Mouse (Mus musculus) gastrocnemius, adult 2 months (tissue): ENCODE data around the gene Lenep. TPM values are rescaled to one million over a fixed set of nuclear protein-coding genes. Genes with fewer than 3 reads are reported as not detected.

Source experiments
- DNase-seq: peaks from one replicate; pipeline ENCODE4 v3.0.0; 2022
- H3K27ac ChIP-seq: fragments of 200-600 bp; 2 replicates; pipeline ENCODE4 v1.8.1; 2022; ENCODE audit warnings: mild to moderate bottlenecking
- H3K4me3 ChIP-seq: fragments of 200-600 bp; 2 replicates; pipeline ENCODE4 v1.8.1; 2022; ENCODE audit warnings: mild to moderate bottlenecking, moderate library complexity
- CTCF ChIP-seq: fragments of 200-600 bp; IDR thresholded peaks from 2 replicates; pipeline ENCODE4 v1.8.1; 2022; ENCODE audit warnings: antibody characterized with exemption, mild to moderate bottlenecking, moderate library complexity
- intact Hi-C: fragments of 180-260 bp; cut with DNase I; formaldehyde crosslinking; loops from one replicate; pipeline ENCODE4 v1.15.1; 2025
- total RNA-seq, 2 experiments: library from RNA; stranded (reverse); gene quantifications; 2 replicates each; pipeline ENCODE4 v1.2.3; 2021

Lenep gene
- total RNA-seq, 2 experiments from 2014 or later, result 0.41 to 2.1 TPM

DNA sequence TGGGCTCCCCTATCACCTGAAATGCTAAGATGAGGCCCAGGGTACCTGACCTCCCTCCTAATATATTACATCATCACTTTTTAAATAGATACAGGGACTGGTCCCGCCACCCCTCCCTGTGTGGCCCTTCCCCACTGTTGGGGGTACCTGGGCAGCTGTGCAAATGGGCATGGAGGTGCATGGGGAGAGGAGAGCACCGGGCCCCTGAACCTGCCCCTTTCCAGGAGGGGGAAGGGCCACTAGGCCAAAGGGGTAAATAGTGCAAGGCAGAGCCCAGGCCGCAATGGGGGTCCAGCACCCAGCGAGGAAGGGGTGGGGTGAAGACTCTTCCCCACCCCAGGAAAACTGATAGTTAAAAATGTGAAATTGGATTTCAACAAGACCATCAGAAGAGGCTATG lies 24.8 kb downstream of the Lenep start:
- TF ChIP-seq CTCF, result no peak
- H3K4me3 ChIP-seq, result peak overlapping the region; percentile 80

DNA sequence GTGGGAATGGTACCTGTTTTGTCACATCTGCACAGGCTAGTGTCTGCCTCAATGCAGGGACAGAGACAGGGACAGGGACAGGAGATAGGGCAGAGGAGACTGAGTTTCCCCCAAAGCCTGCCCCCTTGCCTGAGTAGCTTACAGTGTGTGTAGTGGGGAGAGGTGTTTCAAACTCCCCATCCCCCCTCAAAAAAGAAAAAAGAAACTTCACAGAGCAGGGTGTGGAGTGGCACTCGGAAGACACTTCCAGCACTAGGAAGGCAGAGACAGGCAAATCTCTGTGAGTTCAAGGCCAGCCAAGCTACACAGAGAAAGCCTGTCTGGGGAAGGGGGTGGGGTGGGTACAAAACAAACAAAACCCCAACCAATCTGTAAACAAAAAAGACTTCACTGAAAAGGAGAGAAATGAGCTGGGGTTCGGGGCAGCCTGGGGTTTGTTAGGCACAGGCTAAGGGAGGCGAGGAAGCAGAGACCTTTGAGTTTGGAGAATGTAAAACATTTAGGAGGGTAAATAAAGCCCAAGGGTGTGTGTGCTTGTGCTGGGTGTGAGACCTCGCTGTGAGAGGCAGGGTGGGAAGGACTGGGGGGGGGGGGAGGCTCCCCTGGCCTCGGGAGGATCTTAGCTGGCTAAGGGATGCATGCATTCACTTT lies 28.9 kb downstream of the Lenep start:
- no peak overlapping the region for H3K27ac ChIP-seq
- no peak overlapping the region for H3K4me3 ChIP-seq
- intact Hi-C loops, result no loop called here
- TF ChIP-seq CTCF, result no peak
- DNase-seq, result no peak

More for the DNA sequence above, 24.8 kb downstream of the Lenep start:
- intact Hi-C loops, result loop anchor here (1.0 kb wide), 1 partner anchor 107 kb away; no protein-coding TSS in a partner anchor
- H3K27ac ChIP-seq, result peak overlapping the region; percentile 84
- no peak for DNase-seq

DNA sequence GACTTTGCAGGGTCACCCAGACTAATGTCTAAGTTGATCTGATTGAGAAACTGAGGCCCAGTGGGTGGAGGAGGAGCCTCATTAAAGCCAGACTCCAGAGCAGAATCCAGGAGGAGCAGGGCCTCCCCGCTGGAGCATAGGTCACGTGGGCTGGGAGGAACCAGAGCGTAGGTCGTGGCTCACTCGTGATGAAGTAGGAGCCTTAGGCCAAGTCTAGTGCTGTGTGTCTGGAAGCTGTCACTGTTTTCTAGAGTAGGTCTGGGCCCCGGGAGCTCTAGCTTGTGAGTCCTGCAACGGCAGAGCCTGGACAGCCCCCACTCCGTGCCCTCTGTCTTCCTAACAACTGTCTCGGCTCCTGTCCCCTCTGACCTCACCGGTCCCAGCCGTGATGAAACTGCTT lies 35.3 kb downstream of the Lenep start:
- Histone ChIP-seq H3K27ac (no peak overlapping the region), H3K4me3 (no peak overlapping the region)
- DNase-seq, result no peak
- intact Hi-C loops, result no loop called here
- no peak for TF ChIP-seq CTCF

DNA sequence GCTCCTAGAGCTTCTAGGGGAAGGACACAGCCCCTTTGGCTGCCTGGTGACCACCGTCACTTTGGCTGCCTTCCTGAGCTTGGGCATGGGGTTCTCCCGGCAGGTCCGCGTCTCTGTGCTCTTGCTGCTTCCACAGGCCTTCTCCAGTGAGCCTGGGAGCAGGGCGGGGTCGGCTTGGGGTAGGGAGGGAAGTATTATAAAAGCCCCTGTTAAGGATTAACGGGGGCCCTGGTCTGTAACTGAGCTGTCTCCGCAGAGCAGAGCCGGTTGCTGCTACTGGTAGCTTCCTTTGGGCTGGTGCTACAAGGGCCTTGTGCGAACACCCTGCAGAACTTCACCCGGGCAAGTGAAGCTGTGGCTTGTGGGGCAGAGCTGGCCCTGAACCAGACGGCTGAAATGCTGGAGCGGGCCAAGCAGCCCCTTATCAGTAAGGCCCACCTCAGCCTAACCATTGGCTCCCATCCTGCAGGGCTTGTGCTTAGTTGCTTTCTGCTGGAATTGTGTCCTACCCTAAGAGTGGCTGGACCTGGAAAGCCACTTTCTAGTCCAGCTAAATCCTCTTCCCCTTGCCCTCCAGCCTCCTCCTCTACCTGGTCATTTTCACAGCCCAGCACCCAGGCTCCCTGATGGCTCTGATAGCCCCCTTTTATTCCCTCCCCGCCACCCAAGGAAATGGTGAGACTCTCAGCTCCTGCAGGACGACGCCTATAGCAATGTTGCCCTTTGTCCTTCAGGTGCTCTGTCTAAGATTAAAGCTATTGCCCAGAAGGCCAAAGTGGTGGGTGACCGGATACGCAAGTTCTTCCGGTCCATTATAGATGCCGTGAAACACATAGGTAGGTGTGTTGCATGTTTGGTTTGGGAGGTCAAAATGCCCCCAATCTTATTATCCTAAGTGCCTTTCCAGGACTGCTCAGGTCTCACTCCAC lies 36.8 kb downstream of the Lenep start:
- intact Hi-C loops, result no loop called here
- no peak for TF ChIP-seq CTCF

DNA sequence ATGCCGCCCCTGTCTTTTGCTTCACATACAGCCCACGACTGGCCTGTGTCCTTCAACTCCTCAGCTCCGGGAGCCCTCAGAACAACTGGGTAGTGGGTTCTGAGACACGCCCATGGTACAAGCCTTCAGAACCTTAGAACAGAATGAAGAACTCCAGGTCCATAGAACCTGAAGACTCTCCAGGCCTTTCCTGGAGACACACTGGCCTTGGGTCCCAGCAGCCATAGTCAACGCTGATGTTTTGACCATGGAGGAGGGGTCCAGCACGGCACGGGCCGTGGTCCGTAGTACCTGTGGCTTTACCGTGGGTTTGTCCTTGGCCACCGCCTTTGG lies 37.5 kb downstream of the Lenep start, which contains the start of gene Dcst1:
TSS of gene Dcst1 (minus strand) at position 101 of the 333 bp plus-strand sequence.
- intact Hi-C loops, result no loop called here
- DNase-seq, result no peak
- Histone ChIP-seq H3K4me3 (no peak within 1 kb of the TSS), H3K27ac (no peak within 1 kb of the TSS)
- TF ChIP-seq CTCF, result no peak

More for the DNA sequence above, 36.8 kb downstream of the Lenep start:
- Histone ChIP-seq H3K4me3 (no peak overlapping the region), H3K27ac (no peak overlapping the region)
- DNase-seq, result no peak

DNA sequence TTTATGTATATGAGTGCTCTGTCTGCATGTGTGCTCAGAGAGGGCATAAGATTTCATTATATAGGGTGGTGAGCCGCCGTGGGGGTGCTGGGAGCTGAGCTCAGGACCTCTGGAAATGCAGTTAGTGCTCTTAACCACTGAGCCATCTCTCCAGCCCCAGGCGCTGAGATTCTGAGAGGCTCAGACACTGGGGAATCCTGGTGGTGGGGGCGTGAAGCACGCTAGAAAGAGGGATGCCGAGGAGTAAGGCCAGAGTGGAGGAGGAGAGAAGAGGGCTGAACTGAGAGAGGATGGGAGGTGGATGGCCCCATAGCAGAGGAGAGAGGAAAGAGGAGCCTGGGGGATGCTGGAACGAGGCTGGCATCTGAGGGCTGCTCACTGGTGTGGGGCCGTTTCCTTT lies 38.0 kb downstream of the Lenep start:
- TF ChIP-seq CTCF, result no peak
- no peak overlapping the region for H3K4me3 ChIP-seq
- intact Hi-C loops, result no loop called here
- no peak for DNase-seq
- no peak overlapping the region for H3K27ac ChIP-seq

DNA sequence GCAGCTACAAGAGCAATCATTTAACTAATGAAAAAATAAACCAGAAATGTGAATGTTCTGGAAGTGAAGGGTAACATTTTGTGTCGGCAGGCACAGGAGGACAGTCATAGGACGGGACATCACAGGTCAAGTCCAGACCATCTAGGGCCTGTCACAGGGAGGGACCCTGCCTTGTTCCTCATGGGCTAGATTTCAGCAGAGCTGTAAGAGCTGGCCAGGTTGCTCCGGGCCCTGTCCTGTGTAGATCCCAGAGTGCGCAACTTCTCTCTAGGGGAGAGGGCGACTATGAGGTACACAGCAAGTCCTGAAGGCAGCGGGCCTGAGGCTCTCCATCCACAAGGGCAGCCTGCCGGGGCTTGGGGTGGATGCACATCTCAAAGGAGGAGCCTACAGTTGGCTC lies 40.9 kb downstream of the Lenep start, which contains the start of gene Dcst2:
TSS of gene Dcst2 (plus strand) at position 301 of the 400 bp plus-strand sequence.
- intact Hi-C loops, result no loop called here
- no peak for TF ChIP-seq CTCF
- Histone ChIP-seq H3K4me3 (no peak within 1 kb of the TSS), H3K27ac (no peak within 1 kb of the TSS)
- no peak for DNase-seq

- intact Hi-C loops, result no loop called here
- Histone ChIP-seq H3K4me3 (no peak overlapping the region), H3K27ac (no peak overlapping the region)
- no peak for DNase-seq
- no peak for TF ChIP-seq CTCF
These were observed 42.4 kb downstream of the Lenep start for GRCm38 (mm10) chr3:89360237-89360636.

GRCm38 (mm10) chr3:89359630-89360029 lies 43.0 kb downstream of the Lenep start:
- no peak overlapping the region for H3K27ac ChIP-seq
- TF ChIP-seq CTCF, result no peak
- DNase-seq, result no peak
- intact Hi-C loops, result no loop called here
- no peak overlapping the region for H3K4me3 ChIP-seq

DNA sequence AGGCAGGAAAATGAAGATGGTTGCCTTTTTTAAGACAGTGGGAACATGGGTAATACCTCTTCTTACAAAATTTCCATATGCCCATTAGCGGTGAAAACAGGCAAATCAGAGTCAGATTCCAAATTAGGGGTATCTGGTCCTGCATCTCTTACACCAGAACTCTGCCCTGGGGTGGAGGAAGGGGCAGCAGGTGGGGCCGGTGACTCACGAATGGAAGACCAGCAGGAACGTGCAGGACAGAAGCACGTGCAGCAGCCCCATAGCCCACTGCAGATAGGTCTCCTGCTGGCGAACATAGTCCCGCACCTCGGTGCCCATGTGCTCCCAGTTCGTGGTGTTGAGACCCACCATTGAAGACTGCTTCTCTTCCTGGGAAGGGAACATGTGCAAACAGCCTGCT lies 46.6 kb downstream of the Lenep start:
- no peak overlapping the region for H3K27ac ChIP-seq
- TF ChIP-seq CTCF, result no peak
- DNase-seq, result no peak
- no peak overlapping the region for H3K4me3 ChIP-seq
- intact Hi-C loops, result no loop called here

- Histone ChIP-seq H3K4me3 (no peak overlapping the region), H3K27ac (peak overlapping the region; percentile 43; the same call in 1 of the 2 replicates)
- no peak for TF ChIP-seq CTCF
- DNase-seq, result no peak
- intact Hi-C loops, result loop anchor here (2.0 kb wide), 2 partner anchors 15 to 39 kb away; no protein-coding TSS in a partner anchor
These were observed 47.1 kb downstream of the Lenep start for GRCm38 (mm10) chr3:89355512-89355902.

- DNase-seq, result peak; percentile 83
- TF ChIP-seq CTCF, result peak; percentile 100
- peak overlapping the region; percentile 43; the same call in 1 of the 2 replicates for H3K27ac ChIP-seq
These were observed 47.6 kb downstream of the Lenep start for GRCm38 (mm10) chr3:89354816-89355511.

DNA sequence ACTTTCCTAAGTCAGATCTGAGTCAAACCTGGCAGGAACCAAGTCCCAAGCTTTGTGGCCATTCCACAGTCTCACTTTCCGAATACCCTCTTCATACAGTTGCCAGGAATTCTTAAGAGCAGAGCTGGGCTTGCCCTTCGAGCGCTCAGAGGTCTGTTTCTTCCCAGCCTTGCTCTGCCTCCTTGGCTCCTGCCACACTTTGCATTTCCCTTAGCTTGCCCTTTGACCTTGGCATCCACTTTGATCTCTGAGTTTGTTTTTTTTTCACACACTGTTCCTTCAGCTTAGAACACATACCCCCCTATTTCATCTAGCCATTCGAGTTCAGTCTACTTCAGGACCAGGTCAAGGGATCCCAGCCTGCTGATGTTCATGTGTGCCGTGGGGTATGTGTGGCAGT lies 51.3 kb downstream of the Lenep start:
- Histone ChIP-seq H3K4me3 (no peak overlapping the region), H3K27ac (no peak overlapping the region)
- intact Hi-C loops, result no loop called here
- TF ChIP-seq CTCF, result no peak
- no peak for DNase-seq

More at GRCm38 (mm10) chr3:89354816-89355511, 47.6 kb downstream of the Lenep start:
- intact Hi-C loops, result loop anchor here (2.0 kb wide), 2 partner anchors 14 to 38 kb away; no protein-coding TSS in a partner anchor
- no peak overlapping the region for H3K4me3 ChIP-seq

Other genes with a start within 250 kb of the Lenep start
- under 1 TPM; 0.31 to 0.43 TPM for gene Hcn3, start 242.6 kb downstream of the Lenep start, total RNA-seq
- 10 to 100 TPM; 16.0 to 21.4 TPM for gene Clk2, start 238.0 kb downstream of the Lenep start, total RNA-seq
- 10 to 100 TPM; 37.7 to 39.0 TPM for gene Scamp3, start 225.3 kb downstream of the Lenep start, total RNA-seq
- 10 to 100 TPM; 15.8 to 17.2 TPM for gene Fam189b, start 219.7 kb downstream of the Lenep start, total RNA-seq
- gene Gba, start 199.9 kb downstream of the Lenep start, total RNA-seq, result 10 to 100 TPM; 17.4 to 19.7 TPM
- 10 to 100 TPM in 1 of 2 experiments, 1 to 10 TPM in 1; 6.4 to 10.2 TPM for gene Thbs3, start 187.6 kb downstream of the Lenep start, total RNA-seq
- 10 to 100 TPM; 40.7 to 51.4 TPM for gene Mtx1, start 175.7 kb downstream of the Lenep start, total RNA-seq
- under 1 TPM; 0.13 to 0.22 TPM for gene Muc1, start 173.7 kb downstream of the Lenep start, total RNA-seq
- 10 to 100 TPM; 62.9 to 79.7 TPM for gene Krtcap2, start 156.8 kb downstream of the Lenep start, total RNA-seq
- gene Trim46, start 156.5 kb downstream of the Lenep start, total RNA-seq, result under 1 TPM; 0.18 to 0.50 TPM
- gene Dpm3, start 143.4 kb downstream of the Lenep start, total RNA-seq, result 10 to 100 TPM; 16.4 to 26.9 TPM
- gene Slc50a1, start 132.2 kb downstream of the Lenep start, total RNA-seq, result 1 to 10 TPM; 8.9 to 9.7 TPM
- 10 to 100 TPM in 1 of 2 experiments, 1 to 10 TPM in 1; 7.9 to 13.1 TPM for gene Efna1, start 121.7 kb downstream of the Lenep start, total RNA-seq
- gene Efna3, start 79.8 kb downstream of the Lenep start, total RNA-seq, result not detected
- gene Efna4, start 64.8 kb downstream of the Lenep start, total RNA-seq, result under 1 TPM; 0.15 to 0.20 TPM
- gene Adam15, start 52.8 kb downstream of the Lenep start, total RNA-seq, result 10 to 100 TPM; 21.7 to 30.5 TPM
- not detected for gene Dcst2, start 40.8 kb downstream of the Lenep start, total RNA-seq
- gene Dcst1, start 37.5 kb downstream of the Lenep start, total RNA-seq, result not detected
- 10 to 100 TPM; 22.8 to 33.3 TPM for gene Zbtb7b, start 8.0 kb downstream of the Lenep start, total RNA-seq
- 10 to 100 TPM; 40.8 to 56.4 TPM for gene Flad1, start 9.1 kb upstream of the Lenep start, total RNA-seq
- 1 to 10 TPM; 1.8 to 2.5 TPM for gene Cks1b, start 15.6 kb upstream of the Lenep start, total RNA-seq
- gene Shc1, start 15.7 kb upstream of the Lenep start, total RNA-seq, result 10 to 100 TPM; 15.0 to 17.2 TPM
- gene Pygo2, start 27.4 kb upstream of the Lenep start, total RNA-seq, result 10 to 100 TPM in 1 of 2 experiments, 1 to 10 TPM in 1; 9.5 to 10.1 TPM
- 100 to 1,000 TPM; 202 to 227 TPM for gene Pbxip1, start 33.9 kb upstream of the Lenep start, total RNA-seq
- 10 to 100 TPM in 1 of 2 experiments, 1 to 10 TPM in 1; 6.3 to 11.1 TPM for gene Pmvk, start 51.7 kb upstream of the Lenep start, total RNA-seq
- 1 to 10 TPM; 1.4 to 4.1 TPM for gene Kcnn3, start 117.4 kb upstream of the Lenep start, total RNA-seq